Mouse (Mus musculus) testis, postnatal 10 days (tissue): ENCODE data around the gene Mocs1.

ENCODE experiments used
- DNase-seq: peaks from one replicate; pipeline ENCODE4 v3.0.0; 2021; ENCODE audit warnings: low spot score

The Mocs1 gene

DNA sequence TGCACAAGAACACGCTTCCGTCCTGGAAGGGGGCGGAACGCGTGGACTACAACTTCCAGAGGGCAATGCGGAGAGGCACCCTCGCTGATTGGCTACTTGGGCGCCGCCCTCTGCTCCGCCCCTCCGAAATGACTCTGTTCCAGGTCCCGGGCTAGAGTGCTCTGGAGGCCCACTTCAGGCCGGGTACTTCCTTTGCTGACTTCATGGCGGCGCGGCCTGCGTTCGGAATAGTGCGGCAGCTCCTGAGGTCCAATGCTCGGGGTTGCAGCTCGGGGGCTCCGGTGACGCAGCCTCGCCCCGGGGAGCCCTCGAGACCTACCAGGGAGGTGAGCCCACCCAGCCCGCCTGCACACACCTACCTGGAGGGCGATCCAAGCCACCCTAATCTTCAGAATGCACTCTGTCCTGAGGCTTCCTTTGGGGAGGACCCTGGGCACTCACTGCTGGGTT, at the start of gene Mocs1:
Gene Mocs1 (plus strand): TSS at position 124 of the 450 bp plus-strand sequence.
- peak; percentile 95 for DNase-seq

DNA sequence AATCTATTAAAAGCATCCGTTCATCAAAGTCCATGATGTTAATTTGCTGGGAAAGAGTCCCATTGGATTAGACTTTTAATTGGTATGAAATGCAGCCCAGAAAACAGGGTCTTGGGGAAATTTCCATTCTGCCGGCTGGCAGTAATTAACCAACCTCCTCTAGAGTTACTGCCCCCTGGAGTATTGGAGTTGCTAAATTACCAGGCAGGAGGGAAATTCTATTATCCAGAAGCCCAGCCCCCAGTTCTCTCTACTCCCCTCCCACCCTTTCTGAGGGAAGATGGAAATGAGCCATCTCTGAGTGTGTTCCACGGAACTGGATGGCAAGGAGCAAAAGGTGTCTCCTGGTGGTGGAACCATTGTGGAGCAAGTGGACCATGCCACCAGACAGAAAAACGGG, 48.5 kb upstream of the Mocs1 start:
- DNase-seq, result no peak

DNA sequence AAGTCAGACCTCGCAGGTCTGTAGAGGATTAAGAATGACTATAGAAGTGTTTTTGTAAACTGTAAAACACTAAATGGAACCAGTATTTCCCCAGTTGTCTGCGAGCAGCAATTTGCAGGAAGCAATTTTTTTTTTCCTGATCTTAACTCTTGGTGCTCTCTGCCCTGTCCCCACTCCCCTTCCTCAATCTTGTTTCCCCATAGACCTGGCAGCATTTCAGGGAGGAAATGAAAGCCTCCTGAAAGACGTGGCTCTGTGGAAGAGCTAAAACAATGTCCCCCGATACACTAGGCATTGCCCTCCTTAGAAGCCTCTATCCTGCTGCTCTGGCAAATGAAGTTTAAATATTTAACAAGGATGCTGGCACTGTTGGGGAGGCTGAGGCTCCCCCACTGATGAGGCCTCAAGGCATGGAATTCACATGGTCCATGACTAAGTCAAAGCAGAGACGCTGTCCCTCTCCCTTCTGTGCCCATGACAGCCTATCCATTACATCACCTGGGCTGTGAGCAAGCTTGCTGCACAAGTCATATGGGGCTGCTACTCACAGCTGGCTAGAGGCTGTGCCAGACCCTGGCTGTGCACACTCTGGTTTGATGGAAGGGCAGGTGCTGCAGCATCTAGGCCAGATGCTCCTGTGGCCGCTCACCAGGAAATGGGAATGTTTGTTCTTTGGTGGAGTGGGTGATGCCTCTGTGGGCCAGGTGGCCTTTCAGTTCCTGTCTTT, 43.8 kb upstream of the Mocs1 start:
- no peak for DNase-seq

DNA sequence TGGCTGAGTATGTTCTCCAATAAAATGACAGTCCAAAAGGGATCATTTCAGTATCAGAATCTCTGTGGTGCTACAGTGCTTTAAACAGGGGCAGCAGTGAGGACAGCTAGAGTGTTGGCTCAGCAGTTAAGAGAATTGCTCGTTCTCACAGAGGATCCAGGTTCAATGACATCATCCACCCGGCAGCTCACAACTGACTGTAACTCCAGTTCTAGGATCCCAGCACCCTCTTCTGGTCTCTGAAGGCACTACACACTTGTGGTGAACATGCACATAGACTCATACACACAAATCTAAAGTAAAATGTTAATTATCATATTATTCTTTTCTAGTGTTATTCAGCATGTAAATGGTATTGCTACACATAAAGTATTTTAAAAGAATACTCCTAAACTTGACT, 40.4 kb upstream of the Mocs1 start:
- no peak for DNase-seq

DNA sequence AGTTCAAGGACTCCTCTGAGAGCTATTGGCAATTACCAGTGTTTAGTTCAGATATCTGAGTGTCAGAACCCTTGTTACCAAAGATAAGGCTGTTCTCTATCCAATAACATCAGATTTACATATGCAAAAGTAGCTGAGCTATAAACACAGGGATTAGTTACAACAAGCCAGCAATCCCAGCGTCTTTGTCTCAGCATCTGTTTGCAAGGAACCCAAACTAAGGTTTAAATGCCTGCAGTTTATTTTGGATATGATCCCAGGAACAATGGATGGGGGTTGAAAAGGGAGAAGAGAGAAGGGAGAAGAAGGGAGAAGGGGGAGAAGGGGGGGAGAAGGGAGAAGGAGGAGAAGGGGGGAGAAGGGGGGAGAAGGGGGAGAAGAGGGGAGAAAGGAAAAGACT, 35.4 kb upstream of the Mocs1 start:
- no peak for DNase-seq

DNA sequence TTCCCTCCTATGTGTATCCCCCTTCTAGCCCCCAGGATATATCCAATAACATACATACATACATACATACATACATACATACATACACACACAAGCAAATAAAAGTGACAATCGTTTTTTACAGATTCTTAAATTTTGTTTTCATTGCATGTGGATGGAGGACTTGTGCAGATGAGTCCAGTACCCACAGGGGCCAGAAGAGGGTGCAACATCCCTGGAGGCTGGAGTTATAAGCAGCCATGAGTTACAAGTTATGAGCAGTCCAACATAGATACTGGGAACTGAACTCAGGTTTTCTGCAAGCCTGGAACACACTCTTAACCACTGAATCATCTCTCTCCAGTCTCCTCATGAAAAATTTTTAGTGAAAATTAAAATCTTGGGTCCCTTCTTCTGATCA, 33.3 kb upstream of the Mocs1 start:
- DNase-seq, result peak; percentile 55

DNA sequence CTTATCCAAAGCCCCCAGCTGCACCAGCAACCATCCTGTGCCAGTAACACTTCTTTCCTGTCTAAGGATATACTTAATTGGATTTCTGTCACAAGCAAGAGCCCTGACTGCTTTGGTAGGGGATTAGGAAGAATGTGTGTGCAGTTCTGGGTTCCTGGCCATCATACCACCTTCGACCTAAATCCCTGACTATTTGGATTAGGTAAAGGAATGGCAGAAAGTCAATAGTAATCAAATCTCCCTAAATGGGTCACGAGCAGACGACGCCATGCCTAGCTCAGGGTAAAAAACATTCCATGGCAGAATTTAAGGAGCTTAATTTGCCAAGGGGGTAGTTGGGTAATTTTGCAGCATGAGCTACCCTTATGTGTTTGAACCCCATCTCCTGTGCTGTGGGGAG, 28.6 kb upstream of the Mocs1 start:
- no peak for DNase-seq

DNA sequence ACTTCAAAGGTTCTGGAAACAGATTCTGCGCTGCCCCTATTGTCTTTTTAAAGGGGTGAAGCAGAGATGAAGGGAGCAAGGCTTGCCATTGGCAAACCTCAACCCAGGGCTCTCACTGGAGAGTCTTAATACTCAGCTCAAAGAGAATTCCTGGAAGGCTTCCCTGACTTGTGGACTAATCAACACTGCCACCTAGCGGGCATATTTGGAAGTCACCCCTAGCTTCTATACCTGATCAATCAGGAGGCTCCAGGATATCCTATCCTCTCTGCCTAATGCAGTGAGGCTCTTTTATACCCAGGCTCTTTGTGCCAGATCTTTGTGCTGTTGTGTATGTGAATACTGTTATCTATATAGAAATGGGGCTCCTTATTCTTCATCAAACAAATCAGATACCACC, 28.0 kb upstream of the Mocs1 start:
- peak; percentile 83 for DNase-seq

DNA sequence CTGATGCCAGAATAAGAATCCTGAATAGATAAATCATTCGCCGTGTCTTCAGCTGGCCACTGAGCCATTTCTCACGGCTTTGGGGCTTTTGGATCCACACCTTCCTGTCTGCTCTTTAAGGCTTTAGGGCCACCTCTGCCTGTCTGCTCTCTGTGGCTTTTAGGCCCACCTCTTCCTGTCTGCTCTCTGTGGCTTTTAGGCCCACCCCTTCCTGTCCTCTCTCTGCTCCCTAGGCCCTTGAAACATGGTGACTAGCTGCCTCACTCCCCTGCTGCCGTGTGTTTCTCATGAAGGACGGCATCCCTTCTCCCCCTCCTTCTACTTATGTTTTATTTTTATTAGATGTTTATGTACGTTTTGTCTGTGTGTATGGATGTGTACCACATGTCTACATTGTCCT, 25.0 kb upstream of the Mocs1 start:
- DNase-seq, result no peak

DNA sequence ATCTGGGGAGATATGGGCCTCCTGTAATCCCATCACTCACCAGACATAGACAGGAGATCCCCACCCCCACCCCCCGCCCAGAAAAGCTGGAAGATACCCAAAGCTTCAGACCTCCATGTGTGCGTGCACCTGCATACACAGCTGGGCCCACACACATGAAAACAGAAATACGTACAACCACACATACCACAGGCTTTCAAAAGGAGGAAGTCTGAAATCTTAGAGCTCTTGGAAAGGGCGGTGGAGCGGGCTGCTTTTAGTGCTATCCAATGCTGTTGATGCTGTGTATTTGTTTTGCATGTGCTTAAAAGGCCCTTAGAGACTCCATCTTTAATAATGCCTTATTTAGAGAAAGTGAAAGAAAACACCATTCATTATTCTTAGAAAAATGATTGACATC, 22.2 kb upstream of the Mocs1 start:
- DNase-seq, result no peak

DNA sequence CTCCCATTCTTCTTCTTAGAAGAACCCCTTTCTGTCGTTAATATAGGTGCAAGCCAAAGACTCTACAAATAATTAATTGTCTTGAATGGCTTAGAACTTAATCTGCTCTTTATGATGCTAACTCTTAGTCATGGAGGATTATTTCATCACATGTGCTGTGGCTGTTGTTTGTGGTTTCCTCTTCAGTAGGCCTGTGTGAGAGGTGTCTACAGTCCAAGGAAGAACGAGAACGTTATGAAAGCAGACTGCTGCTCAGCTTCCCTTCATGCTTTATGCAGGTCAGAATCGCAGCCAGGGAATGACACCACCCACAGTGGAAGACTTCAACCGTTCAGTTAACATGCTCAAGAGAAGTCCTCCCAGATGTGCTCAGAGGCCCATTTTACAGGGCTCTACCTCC, 15.2 kb upstream of the Mocs1 start:
- DNase-seq, result no peak

DNA sequence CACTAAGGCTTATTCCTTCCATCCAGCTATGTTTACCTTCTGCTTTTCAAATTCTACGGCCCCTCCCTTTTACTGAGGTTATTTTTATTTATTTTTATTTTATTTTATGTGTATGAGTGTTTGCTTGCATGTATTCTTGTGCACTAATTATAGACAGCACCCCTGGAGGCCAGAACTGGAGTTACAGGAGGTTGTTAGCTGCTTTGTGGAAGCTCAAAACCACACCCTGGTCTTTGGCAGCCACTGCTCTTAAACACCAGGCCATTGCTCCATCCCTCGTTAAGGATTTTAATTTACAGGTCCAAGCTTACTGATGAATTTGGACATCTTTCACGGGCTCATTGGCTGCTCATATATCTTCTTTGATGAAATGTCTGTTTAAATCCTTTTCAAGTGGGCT, 14.6 kb upstream of the Mocs1 start:
- no peak for DNase-seq

DNA sequence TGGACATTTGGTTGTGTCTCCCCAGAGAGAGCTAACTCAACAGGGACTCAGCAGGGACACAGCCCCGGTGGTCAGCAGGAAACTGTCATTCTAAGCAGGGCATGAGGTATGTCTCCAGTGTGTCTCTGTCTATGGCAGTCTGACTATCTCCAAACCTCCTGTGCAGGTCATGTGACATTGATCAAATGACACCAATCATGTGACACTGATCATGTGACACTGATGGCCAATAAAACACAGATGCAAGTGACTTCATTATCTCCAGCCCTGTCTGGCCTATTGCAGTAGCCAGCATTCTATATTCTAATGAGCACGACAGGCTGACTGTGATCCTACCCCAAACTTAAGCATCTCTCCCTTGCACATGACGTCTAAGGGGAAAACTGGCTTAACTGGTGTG, 11.9 kb upstream of the Mocs1 start:
- DNase-seq, result no peak

DNA sequence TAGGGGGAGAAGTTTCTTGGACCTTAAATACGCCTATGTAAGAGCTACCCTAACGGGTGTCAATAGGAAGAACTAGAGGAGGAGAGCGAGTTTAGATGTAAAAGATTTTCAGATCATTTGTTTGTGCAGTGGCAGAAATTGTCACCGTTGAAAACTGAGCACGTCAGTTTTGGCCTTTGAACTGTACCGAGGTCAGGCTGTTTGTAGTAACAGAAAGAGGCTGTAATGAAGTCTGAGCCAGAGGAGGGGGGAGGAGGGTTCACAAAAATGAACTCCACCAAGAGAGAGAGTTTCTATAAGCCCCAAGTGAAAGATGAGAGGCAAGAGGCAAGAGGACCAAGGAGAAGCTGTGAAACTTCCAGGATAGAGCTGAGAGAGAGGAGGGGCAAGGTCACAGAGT, 8.3 kb upstream of the Mocs1 start:
- no peak for DNase-seq

DNA sequence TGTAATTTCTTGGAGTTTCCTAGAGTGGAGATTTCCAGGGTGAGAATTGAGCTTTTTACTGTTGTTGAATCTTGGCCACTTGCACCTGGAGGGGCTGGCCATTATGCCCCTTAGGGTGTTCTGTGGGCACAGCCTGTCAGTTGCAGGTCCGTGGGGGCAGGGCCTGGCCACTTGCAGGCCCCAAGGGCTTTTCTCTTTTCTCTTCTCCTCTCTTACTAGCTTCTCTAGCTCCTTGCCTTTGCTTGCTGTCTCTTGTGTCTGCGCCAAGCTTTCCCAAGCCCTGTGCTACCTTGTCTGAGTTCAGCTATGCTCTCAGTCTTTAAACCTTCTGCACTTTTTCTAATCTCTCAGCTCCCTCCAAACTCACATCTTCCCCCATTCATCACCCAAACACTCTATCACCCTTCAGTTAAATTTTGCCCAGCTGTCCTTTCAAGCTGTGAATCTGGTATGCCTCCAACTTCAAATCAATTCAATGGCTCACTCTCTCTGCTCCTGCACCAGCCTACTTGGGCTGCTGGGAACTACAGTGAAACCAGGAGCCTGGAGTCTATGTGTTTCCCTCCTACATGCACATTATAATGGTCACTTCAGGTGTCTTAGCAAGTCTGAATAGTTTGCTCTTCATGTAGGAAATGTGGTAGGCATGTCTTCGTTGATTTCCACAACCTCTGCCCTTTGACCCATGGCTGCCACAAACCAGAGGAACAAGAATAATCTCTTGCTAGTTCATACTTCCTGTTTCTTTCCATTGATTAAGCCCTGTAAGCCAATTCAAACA, 5.7 kb upstream of the Mocs1 start:
- DNase-seq, result no peak

DNA sequence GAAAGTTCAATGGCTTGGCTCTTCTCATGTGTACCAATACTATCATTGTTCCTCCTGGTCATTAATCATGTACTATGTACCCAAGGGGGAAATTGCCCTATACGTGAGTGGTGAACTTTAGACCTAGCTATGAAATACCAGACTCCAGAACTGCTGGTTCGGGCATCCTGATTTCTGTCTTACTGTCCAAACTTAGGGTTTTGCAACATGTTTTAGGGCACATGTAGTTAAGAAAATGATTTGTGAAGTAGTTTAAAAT, 5.2 kb upstream of the Mocs1 start:
- no peak for DNase-seq

DNA sequence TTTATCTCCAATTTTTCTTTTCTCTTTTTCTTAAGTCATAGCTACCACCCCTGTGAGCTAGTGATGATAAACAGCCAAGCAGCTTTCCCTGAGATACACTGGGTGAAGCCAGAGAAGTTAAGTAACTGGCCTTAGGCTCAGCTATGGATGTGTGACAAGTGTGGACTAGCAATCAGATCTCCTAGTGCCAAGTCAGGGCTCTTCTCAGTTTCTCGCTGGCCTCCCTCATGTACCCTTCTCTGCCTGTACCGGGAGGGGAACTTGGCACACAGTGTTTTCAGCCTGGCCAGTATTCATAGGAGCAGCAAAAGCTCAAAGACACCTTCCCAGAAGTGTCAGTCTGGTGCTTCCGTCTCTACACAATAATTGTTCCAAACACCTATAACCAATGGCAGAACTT, 4.3 kb upstream of the Mocs1 start:
- no peak for DNase-seq

DNA sequence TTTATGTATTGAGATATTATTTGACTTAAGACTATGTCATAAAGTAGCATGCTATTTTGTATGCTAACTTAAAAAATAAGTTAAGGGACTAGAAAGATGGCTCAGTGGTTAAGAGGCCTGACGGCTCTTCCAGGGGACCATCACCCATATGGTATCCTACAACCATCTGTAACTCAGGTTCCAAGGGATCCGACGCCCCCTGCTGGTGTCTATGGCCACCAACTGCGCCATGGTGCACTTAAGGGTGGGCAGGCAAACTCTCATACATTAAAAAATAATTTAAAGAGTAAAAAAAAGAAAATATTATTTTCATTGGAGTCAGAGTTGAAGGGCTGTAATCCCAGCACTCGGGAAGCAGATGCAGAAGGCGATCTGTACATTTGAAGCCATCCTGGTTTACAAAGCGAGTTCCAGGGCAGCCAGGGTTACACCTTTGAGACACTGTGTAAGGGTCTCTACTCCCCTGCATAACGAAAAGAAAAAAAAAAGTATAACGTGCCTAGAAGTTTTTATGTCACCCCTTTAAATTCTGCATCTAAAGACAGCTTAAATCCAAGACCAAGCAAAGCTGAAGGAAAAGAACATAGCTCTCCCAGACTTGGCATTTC, 427 bp upstream of the Mocs1 start:
- no peak for DNase-seq

DNA sequence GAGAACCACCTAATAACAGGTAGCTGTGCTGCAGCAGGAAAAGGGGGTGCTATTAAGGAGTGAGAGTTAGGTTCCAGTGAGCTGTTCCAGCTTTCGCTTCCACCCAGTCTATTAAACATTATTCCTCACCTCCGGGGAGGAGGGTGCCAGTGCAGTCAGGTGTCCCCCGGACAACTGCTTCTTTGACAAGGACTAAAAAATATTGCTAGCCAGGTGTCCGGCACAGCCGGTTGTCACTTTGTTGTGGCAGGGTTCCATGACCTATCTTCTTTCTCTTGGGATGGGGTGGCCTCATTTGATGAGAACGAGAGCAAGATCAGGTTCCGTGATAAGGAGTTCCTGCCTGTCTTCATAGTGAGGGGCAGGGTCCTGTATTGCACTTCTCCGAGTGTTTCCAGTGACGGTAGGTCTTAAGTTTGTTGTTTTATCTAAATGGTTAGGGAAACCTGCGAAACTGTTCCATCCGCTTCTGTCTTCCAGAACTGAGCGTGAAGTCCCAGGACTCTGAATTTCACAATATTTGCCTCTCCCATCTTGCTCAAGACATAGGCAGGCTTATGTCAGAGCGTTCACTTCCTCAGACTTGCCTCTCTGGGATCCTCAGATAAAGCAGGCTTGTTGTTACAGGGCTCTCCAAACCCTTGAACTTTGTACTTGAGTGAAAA, 721 bp downstream of the Mocs1 start:
- no peak for DNase-seq

DNA sequence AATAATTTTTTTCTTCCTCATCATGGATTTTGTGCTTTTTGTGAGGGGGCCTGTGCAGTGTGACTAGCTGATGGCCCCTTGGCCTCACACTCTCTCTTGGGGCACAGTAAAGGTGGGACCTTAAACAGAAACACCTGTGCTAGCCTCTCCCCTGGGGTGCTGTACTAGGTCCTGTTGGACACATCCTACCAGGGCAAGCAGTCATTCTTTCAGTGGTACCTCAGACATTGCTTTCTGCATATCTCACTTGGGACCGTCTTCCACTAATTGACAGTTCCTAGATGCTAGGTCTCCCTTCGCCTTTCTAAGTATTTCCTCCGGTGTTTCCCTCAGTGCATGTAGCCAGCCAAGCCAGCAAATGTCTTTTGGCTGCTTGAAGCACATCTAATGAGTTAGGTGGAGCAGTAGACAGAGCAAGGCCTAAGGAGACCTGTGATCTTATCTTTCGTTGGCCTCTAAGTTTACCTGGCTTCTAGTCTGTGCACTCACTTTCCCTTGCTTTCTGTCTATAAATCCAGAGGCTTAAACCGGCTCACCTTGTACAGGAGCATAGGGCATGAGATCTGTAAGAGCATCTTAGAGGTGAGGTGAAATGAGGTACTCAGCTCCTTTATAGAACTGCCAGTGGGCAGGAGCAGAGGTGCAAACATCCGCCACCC, 1.4 kb downstream of the Mocs1 start:
- DNase-seq, result no peak

DNA sequence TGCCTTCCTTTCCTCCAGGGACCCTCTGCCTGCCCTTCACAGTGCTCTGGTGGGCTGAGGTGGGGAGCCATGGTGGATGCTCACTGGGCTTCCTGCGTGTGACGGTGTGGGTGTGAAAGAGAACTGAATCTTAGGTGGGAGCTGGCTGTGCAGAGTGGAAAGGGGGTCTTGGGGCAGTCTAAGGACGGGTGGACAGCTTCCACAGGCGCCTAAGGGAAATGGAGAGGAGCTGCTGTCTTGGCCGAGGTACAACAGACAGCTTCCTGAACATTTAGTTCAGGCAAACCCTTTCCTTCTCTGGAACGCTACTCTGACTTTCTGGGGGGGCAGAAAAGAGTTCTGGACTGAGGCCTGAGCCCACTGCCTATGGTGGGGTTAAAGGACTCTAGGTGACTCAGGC, 2.0 kb downstream of the Mocs1 start:
- DNase-seq, result no peak

DNA sequence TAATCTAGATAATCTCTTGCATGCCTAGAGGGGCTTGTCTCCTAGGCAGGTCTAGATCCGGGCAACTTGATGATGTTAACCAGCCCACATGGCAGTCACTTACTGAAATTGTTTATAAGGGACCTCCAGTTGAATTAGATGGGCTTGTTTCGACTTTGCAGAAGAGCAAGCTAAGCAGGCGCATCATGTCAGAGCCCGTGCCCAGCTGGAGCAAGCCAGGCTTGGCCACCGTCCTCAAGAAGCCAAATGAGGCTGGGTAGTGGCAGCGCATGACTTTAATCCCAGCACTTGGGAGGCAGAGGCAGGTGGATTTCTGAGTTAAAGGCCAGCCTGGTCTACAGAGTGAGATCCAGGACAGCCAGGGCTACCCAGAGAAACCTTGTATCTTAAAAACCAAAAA, 3.0 kb downstream of the Mocs1 start:
- DNase-seq, result no peak
